Mouse (Mus musculus) ES-Bruce4 (cell line): ENCODE results near the gene Thnsl2.

Source experiments
- CTCF ChIP-seq: IDR thresholded peaks from one replicate; pipeline ENCODE4 v1.8.1; 2011; ENCODE audit warnings: low read depth, low read length
- POLR2A ChIP-seq: IDR thresholded peaks from one replicate; pipeline ENCODE4 v1.8.1; 2011; ENCODE audit warnings: low read length; ENCODE audit not compliant: insufficient read depth

DNA sequence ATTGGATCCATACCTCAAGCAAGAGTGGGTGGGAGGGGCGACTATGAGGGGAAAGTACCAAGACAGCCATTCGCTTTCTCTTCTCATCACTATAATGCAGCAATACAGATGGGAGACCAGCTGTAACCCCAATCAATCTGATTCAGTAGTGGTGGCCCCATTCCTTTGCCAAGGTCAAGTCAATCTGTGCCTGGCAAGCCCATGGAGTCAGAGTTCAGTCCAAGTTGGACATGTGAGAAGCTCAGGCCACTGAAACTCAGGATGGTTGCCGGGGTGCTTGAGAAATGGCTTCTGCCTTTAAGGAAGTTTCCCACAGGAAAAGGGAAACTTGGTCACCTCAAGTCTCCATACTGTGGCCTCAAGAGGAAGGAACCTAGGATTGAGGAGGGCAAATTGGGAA is 9.2 kb downstream of the Thnsl2 start:
- no peak for TF ChIP-seq POLR2A
- no peak for TF ChIP-seq CTCF
